Mouse (Mus musculus) cerebellum, adult 2 months (tissue): ENCODE data around the gene Zbtb20.

Experiments
- CTCF ChIP-seq: fragments of 200-500 bp; IDR thresholded peaks from 2 replicates; pipeline ENCODE4 v1.5.1; 2011; ENCODE audit warnings: low read depth, mild to moderate bottlenecking, control low read depth, low read length, moderate library complexity, borderline replicate concordance; ENCODE audit not compliant: insufficient read depth
- POLR2A ChIP-seq: fragments of 200-500 bp; IDR thresholded peaks from 2 replicates; pipeline ENCODE4 v1.6.1; 2011; ENCODE audit warnings: low read length, control low read depth, borderline replicate concordance; ENCODE audit not compliant: insufficient read depth

DNA sequence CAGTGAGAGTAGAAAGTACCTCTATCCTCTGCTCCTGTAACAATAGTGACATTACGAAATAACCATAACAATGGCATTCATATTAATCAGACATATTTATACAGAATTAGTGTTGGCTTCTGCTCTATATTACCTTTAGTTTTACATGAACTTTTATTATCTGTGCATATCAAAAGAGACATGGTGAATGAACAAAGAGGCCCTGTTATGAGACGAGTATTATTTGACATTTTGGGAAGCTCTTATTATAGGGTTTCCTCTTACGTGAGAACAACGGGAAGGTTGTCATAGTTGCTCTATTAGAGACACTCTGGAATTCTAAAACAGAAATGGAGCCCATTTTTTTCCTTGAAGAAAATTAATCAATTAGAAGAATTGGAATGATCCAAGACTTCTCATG, 161.6 kb downstream of the Zbtb20 start:
- no peak for TF ChIP-seq CTCF
- TF ChIP-seq POLR2A = no peak
